Mouse (Mus musculus): Measurements from ENCODE around the gene Prpf19. TPM values are rescaled to one million over a fixed set of nuclear protein-coding genes. Genes with fewer than 3 reads are reported as not detected.

Gene Prpf19
- total RNA-seq (2021): 100 to 1,000 TPM; 198 to 203 TPM
- long read RNA-seq, experiment 1, full-length matches to known transcripts: 6 of 12 reads
- long read RNA-seq, experiment 1, partial matches to known transcripts: 6 of 12 reads
- long read RNA-seq, experiment 1, other reads (novel, unspliced or antisense): 0 of 12 reads
- long read RNA-seq, experiment 2, full-length matches to known transcripts: 6 of 17 reads
- long read RNA-seq, experiment 2, partial matches to known transcripts: 10 of 17 reads
- long read RNA-seq, experiment 2, other reads (novel, unspliced or antisense): 1 of 17 reads

DNA sequence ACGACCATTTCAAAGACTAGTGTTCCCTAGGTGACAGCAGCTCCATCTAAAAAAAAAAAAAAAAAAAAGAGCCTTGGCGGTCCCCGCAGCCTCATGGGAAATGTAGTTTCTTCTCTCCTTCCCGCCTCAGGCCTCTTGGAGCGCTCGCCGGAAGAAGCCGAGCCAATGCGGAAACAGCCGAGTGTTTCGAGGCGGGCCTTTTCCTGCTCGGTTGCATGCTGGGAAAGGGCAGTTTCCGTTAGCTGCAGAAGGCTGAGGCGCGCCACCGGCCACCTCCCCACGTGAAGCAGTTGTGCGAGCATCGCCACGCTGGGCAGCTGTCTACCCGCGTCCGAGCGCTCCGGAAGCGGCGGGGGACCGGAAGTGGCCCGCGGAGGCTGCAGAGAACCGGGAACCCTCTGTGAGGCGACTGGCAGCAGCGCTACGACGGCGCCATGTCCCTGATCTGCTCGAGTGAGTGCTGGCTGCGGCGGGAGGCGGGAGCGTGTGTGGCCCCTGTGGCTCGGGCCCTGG is at the start of gene Prpf19:
Gene Prpf19, plus strand, starts transcription at position 216 of the 513 bp plus-strand sequence.
- peak; percentile 99 for DNase-seq (ENCODE audit: low spot score in 2 of 2)

DNA sequence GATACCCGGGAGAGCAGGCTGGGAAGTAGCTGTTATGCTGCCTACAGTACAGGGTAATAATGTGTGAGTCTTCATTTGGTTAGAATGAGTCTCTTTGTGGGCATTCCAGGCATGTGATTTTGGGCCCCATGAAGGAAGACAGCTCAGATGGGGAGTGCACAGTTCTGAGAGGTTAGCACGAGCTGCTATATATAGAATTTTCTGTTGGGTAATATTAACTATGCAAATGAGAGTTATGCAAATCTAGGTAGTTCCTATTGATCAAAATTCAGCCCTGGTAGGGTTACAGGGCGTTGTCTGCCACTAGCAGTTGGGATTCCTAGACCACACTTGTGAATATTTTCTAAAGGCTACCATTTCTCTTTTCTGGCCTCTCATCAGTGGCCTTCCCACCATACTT is 49.6 kb upstream of the Prpf19 start:
- no peak for DNase-seq (ENCODE audit: low spot score in 2 of 2)

DNA sequence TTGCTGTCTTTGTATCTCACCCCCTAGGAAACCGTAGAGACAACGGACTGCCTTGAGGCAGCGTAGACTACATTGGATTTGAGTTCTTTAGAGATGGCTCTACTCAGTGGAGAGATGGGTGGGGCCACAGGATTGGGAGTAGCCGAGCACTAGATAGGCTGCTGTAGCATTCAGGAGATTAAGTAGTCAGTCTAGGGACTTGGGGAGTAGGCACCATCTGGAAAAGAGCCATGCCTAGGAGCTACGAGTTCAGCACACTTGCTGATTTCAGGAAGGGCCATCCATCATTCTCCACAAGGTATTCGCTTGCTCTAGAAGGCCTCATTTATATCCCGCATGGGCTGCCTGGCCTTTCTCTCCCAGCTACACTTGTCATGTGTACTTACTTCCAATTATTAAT is 48.9 kb upstream of the Prpf19 start:
- no peak for DNase-seq (ENCODE audit: low spot score in 2 of 2)

DNA sequence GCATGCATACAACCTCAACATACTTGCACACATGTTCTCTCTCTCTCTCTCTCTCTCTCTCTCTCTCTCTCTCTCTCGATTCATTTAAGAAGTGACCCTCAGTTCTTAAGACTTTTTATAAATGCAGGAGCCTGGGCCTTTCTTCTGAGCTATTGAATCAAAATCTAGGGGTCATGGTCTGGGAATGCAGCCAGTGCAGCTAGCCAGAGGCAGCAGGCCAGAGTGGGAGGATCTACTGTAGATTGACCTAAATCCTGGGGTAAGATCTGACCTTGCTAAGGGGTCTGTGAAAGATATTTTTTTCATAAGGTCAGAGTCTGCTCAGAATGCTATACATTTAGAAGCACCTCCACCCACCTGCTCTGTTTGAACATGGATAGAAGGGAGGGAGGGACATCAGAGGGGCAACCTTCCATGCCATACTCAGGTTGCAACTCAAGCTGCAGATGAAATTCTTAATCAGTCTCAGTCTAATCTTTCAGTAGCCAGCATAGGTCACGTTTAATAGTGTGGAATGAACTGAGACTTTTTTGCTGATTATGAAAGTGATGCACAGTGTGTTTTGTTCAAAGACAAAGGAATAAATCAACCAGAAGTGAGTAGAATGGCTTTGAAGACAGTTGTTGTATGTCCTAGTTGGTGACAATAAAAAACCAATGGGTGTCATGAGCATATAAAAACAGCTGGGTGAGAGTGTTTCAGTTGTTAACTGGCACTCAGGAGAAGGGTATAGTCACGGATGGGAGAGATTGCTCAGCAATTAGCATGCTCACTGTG is 47.5 kb upstream of the Prpf19 start:
- DNase-seq (ENCODE audit: low spot score in 2 of 2): no peak

DNA sequence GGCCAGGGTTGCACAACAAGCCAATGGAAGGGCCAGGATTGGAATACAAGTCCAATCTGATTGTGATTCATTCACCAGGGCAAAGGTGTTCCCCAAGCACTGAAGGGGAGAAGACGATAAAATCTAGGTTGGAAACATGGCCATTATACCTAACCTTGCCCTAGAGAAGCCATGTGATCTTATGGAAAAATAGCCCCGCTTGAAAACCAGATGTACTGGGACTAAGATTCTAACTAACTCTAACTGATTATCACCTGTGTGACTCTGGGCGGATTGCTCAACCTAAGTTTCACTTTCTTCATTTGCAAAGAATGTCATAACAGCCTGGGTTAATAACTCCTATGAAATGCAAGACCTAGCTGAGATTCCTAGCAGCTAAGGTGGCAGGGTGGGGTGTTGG is 39.6 kb upstream of the Prpf19 start:
- no peak for DNase-seq (ENCODE audit: low spot score in 2 of 2)

- DNase-seq (ENCODE audit: low spot score in 2 of 2): no peak
Measured at GRCm38 (mm10) chr19:10856520-10856919, 38.5 kb upstream of the Prpf19 start.

GRCm38 (mm10) chr19:10860072-10860497 is 34.9 kb upstream of the Prpf19 start:
- DNase-seq (ENCODE audit: low spot score in 2 of 2): no peak

DNA sequence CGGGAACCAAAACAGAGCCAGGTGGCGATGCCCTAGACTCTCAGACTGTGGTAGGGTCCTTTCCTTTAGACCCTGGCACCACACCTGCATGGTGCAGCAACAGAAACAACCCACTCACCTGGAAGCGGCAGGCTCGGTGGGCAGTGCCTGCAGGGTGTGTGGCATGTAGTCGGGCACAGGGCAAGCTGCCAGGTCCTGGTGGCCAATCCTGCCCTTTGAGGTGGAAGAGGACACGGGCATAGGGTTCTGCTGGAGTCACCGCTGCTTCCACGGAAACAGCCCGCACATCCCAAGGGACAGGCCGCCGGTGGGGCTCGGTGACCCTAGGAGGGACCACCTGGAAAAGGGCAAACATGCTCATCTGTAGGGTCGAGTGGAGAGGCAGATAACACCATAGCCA is 28.7 kb upstream of the Prpf19 start:
- DNase-seq (ENCODE audit: low spot score in 2 of 2): no peak

DNA sequence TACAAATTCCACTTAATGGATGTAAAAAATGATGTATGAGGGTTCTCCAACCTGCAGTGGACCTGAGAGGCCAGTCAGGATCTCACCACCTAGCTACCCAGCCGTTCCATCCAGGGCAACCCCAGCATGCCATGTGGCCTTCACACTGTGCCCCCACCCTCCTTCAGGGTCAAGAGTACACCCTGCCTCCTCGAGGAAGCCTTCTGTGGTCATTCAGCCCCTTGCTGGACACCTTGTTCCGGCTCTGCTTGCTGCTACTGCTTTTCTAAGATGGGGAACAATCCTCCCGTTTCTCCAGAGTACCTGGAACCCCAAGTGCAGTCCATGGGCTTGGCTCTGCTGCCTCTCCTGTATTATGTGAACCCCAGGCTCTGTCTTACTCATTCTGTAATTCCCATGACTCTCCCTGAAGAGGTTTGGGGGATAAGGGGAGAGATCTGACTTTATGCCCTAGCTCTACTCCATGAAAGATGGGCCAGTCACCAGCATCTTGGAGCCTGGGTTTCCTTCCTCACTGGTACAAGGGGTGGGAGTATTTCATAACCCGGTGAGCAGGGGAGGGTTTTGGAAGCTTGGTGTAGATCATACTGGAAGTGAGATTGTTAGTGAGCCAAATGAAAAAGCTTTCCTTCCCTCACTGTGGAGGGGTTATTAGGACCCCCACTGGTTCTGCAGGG is 26.9 kb upstream of the Prpf19 start:
- no peak for DNase-seq (ENCODE audit: low spot score in 2 of 2)

- DNase-seq (ENCODE audit: low spot score in 2 of 2): no peak
Measured at GRCm38 (mm10) chr19:10868623-10869141, 26.3 kb upstream of the Prpf19 start.

GRCm38 (mm10) chr19:10869241-10869885 is 25.7 kb upstream of the Prpf19 start:
- peak; percentile 79 to 87 for DNase-seq (ENCODE audit: low spot score in 2 of 2)

GRCm38 (mm10) chr19:10869886-10870527 is 25.0 kb upstream of the Prpf19 start, which contains the start of gene Tmem132a:
TSS of gene Tmem132a (minus strand) at chr19:10869940.
- no peak for DNase-seq (ENCODE audit: low spot score in 2 of 2)

DNA sequence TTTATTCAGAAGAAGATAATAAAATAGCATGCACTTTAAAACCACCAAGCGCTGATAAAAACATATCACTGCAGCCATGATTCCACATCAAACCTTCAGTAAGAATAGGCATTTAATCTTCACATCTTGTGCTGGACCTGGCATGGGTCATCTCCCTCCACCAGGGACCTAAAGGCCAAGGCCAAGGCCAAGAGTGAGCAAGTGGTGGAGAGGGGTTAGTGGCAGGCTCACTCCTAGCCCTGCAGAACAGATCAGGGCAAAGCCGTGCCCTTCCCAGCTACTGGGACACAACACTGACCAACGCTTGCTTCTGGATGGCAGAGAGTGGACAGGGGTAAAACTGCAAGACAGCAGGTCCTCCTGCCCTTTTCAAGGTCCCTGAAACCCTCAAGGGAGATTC is 24.4 kb upstream of the Prpf19 start:
- no peak for DNase-seq (ENCODE audit: low spot score in 2 of 2)

DNA sequence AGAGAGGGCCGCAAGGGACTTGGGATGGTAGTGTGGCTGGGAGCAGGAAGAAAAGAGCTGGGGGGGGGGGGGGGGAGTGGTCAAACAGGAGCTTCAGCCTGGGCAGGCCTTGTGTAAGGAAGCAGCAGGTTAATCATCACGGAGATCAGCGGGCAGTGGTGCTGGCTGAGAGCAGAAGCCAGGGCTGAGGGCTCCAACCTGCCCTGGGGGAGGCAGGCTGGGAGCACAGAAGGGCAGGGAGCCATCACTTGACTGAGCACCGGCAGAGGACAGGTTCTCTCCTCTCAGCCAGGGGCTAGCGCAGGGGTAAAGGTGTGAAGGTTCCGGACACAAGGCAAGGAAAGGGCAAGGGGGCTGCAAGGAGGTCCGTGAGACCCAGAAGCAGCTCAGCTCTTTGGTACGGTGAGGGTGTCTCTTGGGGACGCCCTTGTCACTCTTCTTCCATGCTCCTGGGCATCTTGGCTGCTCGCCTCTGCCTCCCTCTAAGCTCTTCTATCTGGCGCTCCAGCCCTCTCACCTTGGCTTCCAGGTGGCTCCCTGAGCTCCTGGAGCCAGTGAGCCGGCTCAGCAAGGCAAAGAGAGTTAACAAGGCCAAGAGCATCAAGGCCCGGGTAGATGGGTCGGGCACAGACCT is 23.6 kb upstream of the Prpf19 start:
- DNase-seq (ENCODE audit: low spot score in 2 of 2): no peak

DNA sequence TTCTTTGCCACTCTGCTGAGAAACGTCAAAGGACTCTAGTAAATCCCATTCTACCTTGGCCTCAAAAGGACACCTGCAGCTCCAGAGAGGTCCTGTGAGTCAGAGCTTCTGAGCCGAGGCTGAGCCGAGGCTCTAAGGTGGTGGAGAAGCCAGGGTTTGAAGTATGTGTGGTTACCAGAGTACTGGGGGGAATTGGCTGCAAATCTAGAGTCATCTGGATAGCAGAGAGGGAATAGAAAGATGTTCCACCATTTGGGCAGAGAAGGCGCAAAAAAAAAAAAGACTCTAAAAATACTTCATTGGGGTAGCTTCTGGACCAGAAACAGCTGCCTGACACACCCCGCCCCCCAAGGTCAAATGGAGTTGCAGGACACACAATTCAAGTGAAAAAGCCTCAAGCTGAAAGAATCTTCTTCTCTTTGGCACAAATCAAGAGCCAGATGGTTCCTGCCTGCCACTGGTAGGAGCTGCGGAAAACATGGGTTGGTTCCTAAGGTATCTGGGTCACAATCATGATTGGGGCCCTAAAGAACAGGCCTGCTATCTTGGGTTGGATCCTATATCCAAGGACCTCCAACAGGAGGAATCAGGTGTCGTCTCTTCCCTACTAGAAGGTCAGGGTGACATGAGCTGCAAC is 16.7 kb upstream of the Prpf19 start:
- peak in 1 of 2 experiments; percentile 44 for DNase-seq (ENCODE audit: low spot score in 2 of 2)

GRCm38 (mm10) chr19:10880085-10880974 is 14.7 kb upstream of the Prpf19 start:
- peak in 1 of 2 experiments; percentile 37 for DNase-seq (ENCODE audit: low spot score in 2 of 2)

- no peak for DNase-seq (ENCODE audit: low spot score in 2 of 2)
Measured at GRCm38 (mm10) chr19:10880975-10881425, 14.0 kb upstream of the Prpf19 start.

- DNase-seq (ENCODE audit: low spot score in 2 of 2): peak; percentile 96 to 97
Measured at GRCm38 (mm10) chr19:10881426-10882154, 13.4 kb upstream of the Prpf19 start, which contains the start of gene Tmem109. TSS of gene Tmem109 (minus strand) at chr19:10882001.
